Mouse (Mus musculus) heart, embryonic 14.5 days (tissue): Measurements from ENCODE around the gene Mettl4. TPM values are rescaled to one million over a fixed set of nuclear protein-coding genes. Genes with fewer than 3 reads are reported as not detected.

ENCODE experiments used
- ATAC-seq: fragments of 200-750 bp; cut with Nextera tagmentation; 2 replicates; pipeline ENCODE4 v1.8.0; 2017; ENCODE audit warnings: low read depth, moderate TSS enrichment; ENCODE audit not compliant: insufficient number of reproducible peaks, insufficient read depth, low FRiP score
- H3K27ac ChIP-seq, 2 experiments: fragments of 200-500 bp in 1 of 2; fragments of 300-500 bp in 1 of 2; sonication (generic) in 1 of 2; replicated peaks in 1 of 2; 2 replicates each; pipeline ENCODE4 v1.5.1; 2012 to 2014; ENCODE audit warnings: low read depth in 2 of 2, low read length in 2 of 2, control low read depth in 1 of 2, mild to moderate bottlenecking in 1 of 2, mixed read lengths in 1 of 2; ENCODE audit not compliant: control insufficient read depth in 1 of 2, insufficient read depth in 1 of 2
- H3K27me3 ChIP-seq: fragments of 300-500 bp; sonication (generic); 2 replicates; pipeline ENCODE4 v1.6.1; 2014; ENCODE audit warnings: mild to moderate bottlenecking, low read length, control low read depth; ENCODE audit not compliant: control insufficient read depth, insufficient read depth
- H3K36me3 ChIP-seq: fragments of 300-500 bp; sonication (generic); 2 replicates; pipeline ENCODE4 v1.6.1; 2014; ENCODE audit warnings: mild to moderate bottlenecking, control low read depth, low read length, mixed read lengths; ENCODE audit not compliant: control insufficient read depth, insufficient read depth
- H3K4me1 ChIP-seq, 2 experiments: fragments of 200-500 bp in 1 of 2; fragments of 300-500 bp in 1 of 2; sonication (generic) in 1 of 2; 2 replicates each; pipeline ENCODE4 v1.6.1; 2012 to 2014; ENCODE audit warnings: low read length in 2 of 2, control low read depth in 1 of 2, mixed read lengths in 1 of 2; ENCODE audit not compliant: control insufficient read depth in 2 of 2, insufficient read depth in 2 of 2
- H3K4me2 ChIP-seq: fragments of 300-500 bp; sonication (generic); 2 replicates; pipeline ENCODE4 v1.6.1; 2014; ENCODE audit warnings: mild to moderate bottlenecking, low read length
- H3K4me3 ChIP-seq, 2 experiments: fragments of 200-500 bp in 1 of 2; fragments of 300-500 bp in 1 of 2; sonication (generic) in 1 of 2; 2 replicates each; pipeline ENCODE4 v1.5.1; 2012 to 2014; ENCODE audit warnings: low read length in 2 of 2, mild to moderate bottlenecking in 2 of 2, control low read depth in 1 of 2, low read depth in 1 of 2, moderate library complexity in 1 of 2; ENCODE audit not compliant: control insufficient read depth in 1 of 2, insufficient read depth in 1 of 2
- H3K9ac ChIP-seq: fragments of 300-500 bp; sonication (generic); 2 replicates; pipeline ENCODE4 v1.6.1; 2014; ENCODE audit warnings: mild to moderate bottlenecking, low read length
- H3K9me3 ChIP-seq: fragments of 300-500 bp; sonication (generic); 2 replicates; pipeline ENCODE4 v1.6.1; 2016; ENCODE audit warnings: low read length, control low read depth; ENCODE audit not compliant: control insufficient read depth
- WGBS: fragments of 180-500 bp; shearing (Covaris S2); extraction: QIAGEN DNeasy Blood & Tissue Kit; methylation state at CpG from one replicate; pipeline ENCODE4 v1.1.7; 2014; 5-methylcytosine and 5-hydroxymethylcytosine counted together
- polyA plus RNA-seq: library from polyadenylated mRNA; unstranded; fragments of >200 nt; fragmentation: Nextera tagmentation; extraction: Ambion mirVana; gene quantifications from 2 replicates; pipeline ENCODE4 v1.2.1, GENCODE M21; 2014

Gene Mettl4
- polyA plus RNA-seq, result 15.7 and 18.5 TPM in 2 replicates

- H3K9ac ChIP-seq, result peak within 1 kb of the TSS; percentile 83
- H3K27me3 ChIP-seq, result no peaks in the 10 kb centered on the region
- peak within 1 kb of the TSS; percentile 77 for H3K4me2 ChIP-seq
- H3K36me3 ChIP-seq, result no peaks in the 10 kb centered on the region
- no peaks in the 10 kb centered on the region for H3K9me3 ChIP-seq
- peaks cover 0 to 13% of the 10 kb centered on the region in 2 experiments; a peak in 3 of 4 replicates for H3K4me1 ChIP-seq
- under 1% methylated on average over 56 of the region's 56 CpGs for WGBS
- ATAC-seq, result peak; percentile 99
- peak within 1 kb of the TSS; percentile 65 to 71 for H3K4me3 ChIP-seq
- H3K27ac ChIP-seq, result peak within 1 kb of the TSS; percentile 96 to 97
Observed at GRCm38 (mm10) chr17:94749466-94750135, at the start of gene Mettl4. Gene Mettl4, minus strand, starts transcription at chr17:94750019.

DNA sequence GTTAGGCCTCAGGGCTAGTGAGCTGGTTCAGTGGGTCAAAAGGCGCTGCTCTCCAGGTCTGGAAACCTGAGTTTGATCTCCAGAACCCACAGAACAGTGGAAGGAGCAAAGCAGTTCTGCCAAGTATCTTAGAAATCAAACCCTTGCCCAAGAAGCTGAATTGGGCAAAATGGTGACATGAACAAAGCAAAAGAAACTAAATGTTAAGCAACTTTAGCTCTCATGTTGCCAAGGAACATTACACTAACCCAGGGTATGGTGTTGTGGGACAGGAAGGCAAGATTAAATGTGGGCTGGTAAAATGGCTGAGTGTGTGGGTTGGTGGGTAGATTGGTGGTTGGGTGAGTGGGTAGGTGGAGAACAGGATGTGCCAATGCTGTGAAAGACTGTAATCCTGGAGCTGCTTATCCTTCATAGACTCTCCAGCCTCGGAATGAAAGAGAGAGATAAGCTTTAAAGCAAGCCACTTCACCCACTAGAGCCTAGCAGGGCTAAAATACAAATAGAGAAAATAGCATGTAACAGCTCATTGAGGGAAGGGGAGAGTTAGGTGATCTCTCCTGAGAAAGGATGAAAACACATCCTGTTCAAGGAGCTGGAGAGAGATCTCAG, 29.2 kb upstream of the Mettl4 start:
- WGBS, result 55% methylated on average over 2 of the region's 2 CpGs

DNA sequence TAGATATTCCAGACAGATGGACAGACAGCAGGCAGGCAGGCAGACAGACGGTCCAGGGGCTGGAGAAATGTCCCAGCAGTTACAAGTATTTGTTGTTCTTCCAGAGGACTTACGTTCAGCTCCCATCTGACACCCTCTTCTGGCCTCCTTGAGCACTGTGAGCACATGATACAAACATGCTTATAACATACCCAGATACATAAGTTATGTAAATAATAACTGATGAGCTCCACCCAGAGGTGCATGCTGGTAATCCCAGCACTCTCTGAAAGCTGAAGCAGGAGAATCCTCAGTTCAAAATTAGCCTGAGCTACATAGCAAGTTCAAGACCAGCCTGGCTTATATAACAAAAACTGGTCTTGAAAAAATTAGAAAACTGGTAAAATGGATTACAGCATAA, 18.7 kb upstream of the Mettl4 start:
- no peaks in the 10 kb centered on the region for H3K9me3 ChIP-seq
- H3K4me1 ChIP-seq, result no peaks in the 10 kb centered on the region
- H3K9ac ChIP-seq, result no peak overlapping the region
- WGBS, result 84% methylated on average over 2 of the region's 2 CpGs
- peaks cover 83% of the 10 kb centered on the region for H3K36me3 ChIP-seq
- no peak overlapping the region for H3K4me2 ChIP-seq
- no peak overlapping the region for H3K4me3 ChIP-seq
- H3K27ac ChIP-seq, result no peak overlapping the region
- no peaks in the 10 kb centered on the region for H3K27me3 ChIP-seq
- ATAC-seq, result no peak

More for the DNA sequence above, 29.2 kb upstream of the Mettl4 start:
- no peak overlapping the region for H3K4me3 ChIP-seq
- H3K9ac ChIP-seq, result no peak overlapping the region
- no peaks in the 10 kb centered on the region for H3K27me3 ChIP-seq
- no peak overlapping the region for H3K27ac ChIP-seq
- H3K36me3 ChIP-seq, result peaks cover 23% of the 10 kb centered on the region
- no peak for ATAC-seq
- H3K9me3 ChIP-seq, result no peaks in the 10 kb centered on the region
- no peak overlapping the region for H3K4me2 ChIP-seq
- H3K4me1 ChIP-seq, result no peaks in the 10 kb centered on the region

DNA sequence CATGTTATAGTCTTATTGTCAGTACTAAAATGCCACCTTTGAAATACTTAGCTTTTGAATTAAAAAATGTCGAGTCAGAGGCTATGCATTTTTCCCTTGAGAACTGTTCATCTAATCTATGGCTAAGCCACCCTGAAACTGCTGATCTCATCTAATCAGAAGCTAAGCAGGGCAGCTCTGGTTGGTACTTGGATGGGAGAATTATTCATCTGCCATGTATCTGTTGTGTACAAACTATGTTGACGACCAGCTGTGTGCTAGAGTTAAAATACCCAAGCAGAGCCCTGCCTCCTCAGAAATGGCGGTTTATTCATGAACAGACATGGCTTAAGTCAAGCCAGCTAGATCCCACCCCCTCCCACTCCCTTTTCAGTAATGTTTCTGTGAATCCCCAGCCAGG, 14.9 kb upstream of the Mettl4 start:
- Histone ChIP-seq H3K4me3 (no peak overlapping the region), H3K9me3 (no peaks in the 10 kb centered on the region), H3K27me3 (no peaks in the 10 kb centered on the region), H3K36me3 (peaks cover 81% of the 10 kb centered on the region), H3K4me1 (no peaks in the 10 kb centered on the region), H3K9ac (no peak overlapping the region), H3K4me2 (no peak overlapping the region), H3K27ac (no peak overlapping the region)
- ATAC-seq, result no peak
- WGBS, result 88% methylated on average over 3 of the region's 3 CpGs

DNA sequence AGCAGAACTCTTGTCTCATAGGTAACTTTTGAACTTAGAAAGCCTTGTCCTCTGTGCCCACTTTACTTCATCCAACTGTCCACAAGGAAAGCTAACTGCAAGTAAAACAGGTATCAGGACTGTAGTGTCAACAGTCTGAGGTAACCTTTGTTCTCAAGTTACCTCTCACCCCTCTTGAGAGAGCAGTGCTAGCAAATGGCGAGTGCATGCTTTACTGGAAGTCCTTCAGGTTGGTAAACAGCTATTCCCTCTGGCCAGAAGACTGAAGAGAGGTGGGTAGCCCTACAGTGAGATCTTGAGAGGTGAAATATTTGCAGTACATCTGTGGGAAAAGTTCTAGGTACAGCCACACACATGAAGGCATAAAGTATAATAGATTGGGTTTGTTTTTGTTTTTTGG, 14.2 kb upstream of the Mettl4 start:
- Histone ChIP-seq H3K36me3 (peaks cover 78% of the 10 kb centered on the region), H3K27me3 (no peaks in the 10 kb centered on the region), H3K9ac (no peak overlapping the region), H3K4me2 (no peak overlapping the region), H3K4me3 (no peak overlapping the region), H3K9me3 (no peaks in the 10 kb centered on the region), H3K4me1 (no peaks in the 10 kb centered on the region), H3K27ac (no peak overlapping the region)
- no peak for ATAC-seq
- WGBS, result 77% methylated on average over 1 of the region's 1 CpGs

DNA sequence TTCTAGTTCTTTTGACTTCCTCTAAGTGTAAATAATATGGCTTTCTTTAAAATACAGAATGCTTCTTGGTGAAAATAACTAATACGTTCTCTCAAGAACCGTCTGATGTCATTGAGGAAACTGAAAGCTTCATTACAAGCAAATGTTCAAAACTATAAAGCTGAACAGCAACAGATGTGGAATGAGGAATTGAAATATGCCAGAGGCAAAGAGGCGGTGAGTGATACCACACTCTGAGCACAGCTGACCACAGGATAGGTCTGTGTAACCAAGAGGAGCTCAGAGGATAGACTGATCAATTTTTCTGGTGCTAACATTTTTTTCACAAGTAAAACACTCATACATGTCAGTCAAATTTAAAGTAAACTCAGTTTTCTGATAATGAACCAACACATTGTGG, 12.6 kb upstream of the Mettl4 start:
- Histone ChIP-seq H3K4me3 (no peak overlapping the region), H3K9me3 (no peaks in the 10 kb centered on the region), H3K27ac (no peak overlapping the region), H3K27me3 (no peaks in the 10 kb centered on the region), H3K4me2 (no peak overlapping the region), H3K9ac (no peak overlapping the region), H3K4me1 (no peaks in the 10 kb centered on the region), H3K36me3 (peaks cover 68% of the 10 kb centered on the region)
- no peak for ATAC-seq
- 91% methylated on average over 3 of the region's 3 CpGs for WGBS

DNA sequence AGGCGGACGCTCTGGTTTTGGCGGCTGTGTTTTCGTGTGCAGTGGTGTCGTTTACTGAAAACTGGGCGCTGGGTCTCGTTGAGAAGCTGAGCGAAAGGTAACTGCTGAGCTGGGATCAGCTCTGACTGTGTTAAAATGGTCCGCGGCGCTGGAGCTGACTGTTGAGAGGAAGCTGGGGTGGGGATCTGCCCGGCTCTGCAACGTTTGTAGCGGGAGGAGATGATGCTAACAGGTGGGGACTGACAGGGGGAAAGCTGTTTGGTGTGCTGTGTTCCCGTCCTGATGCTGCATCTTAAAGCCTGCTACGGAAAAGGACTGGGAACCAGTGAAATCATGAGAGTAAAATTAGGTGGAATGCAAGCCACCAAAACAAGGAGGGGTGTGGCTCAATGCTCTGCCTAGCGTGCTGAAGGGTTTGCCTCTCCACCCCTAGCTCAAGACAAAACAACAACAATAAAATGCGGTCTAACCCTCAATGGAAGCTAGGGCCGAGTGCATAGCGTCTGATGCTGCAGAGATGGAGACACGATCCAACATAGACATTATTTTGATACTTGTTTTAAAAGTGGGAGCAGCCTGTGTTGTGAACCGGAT, 414 bp upstream of the Mettl4 start:
- H3K4me3 ChIP-seq, result peak overlapping the region; percentile 65 to 71
- WGBS, result 1% methylated on average over 22 of the region's 22 CpGs
- H3K9ac ChIP-seq, result peak overlapping the region; percentile 83
- H3K36me3 ChIP-seq, result 0 out of 2 replicates have a peak, but pooled peaks cover 3% of the 10 kb centered on the region
- H3K9me3 ChIP-seq, result no peaks in the 10 kb centered on the region
- peaks cover 0 to 13% of the 10 kb centered on the region in 2 experiments; a peak in 3 of 4 replicates for H3K4me1 ChIP-seq
- H3K4me2 ChIP-seq, result peak overlapping the region; percentile 77
- ATAC-seq, result 0 out of 2 replicates have a peak, but pooled peaks have one; percentile 15
- no peaks in the 10 kb centered on the region for H3K27me3 ChIP-seq
- peak overlapping the region; percentile 63 to 96; a peak in 3 of 4 replicates for H3K27ac ChIP-seq
